8 mouse cellular contexts compared by ENCODE assay signal in the genomic region with DNA sequence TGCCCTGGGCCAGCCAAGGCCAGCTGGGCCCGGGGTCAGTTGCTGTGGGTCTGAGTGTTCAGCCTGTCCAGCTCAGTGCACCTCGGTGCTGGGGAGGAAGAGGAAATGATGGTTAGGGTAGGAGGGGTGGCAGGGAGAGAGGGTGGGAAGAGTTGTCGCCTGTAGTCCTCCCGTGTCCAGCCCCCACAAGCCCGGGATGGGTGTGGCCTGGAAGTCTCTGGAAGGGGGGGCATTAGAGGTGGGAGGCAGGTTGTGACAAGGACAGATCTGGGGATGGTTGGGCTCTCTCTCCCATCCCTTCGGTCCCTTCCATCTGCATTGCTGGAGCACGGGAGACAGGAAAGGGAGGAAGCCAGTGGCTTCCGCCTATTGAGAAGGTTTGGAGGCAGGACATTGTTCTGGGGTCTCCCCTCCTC. TPM values are rescaled to one million over a fixed set of nuclear protein-coding genes. Genes with fewer than 3 reads are reported as not detected.
DNase-seq lines count a peak whose midpoint lies in the region; ATAC-seq lines count a peak whose summit lies in the region.

Gene Tie1 (minus strand): TSS at position 345 of the 416 bp plus-strand sequence.

- H3K27me3 ChIP-seq in heart, embryonic 10.5 days (ENCODE audit: insufficient read depth, poor library complexity, severe bottlenecking) = 0 out of 2 replicates have a peak, but pooled peaks cover 9% of the 10 kb centered on the region
- no peaks in the 10 kb centered on the region for H3K27me3 ChIP-seq in lung, embryonic 15.5 days

- WGBS in heart, embryonic 10.5 days = 52% methylated on average over 8 of the region's 8 CpGs
- WGBS in lung, embryonic 15.5 days = 58% methylated on average over 8 of the region's 8 CpGs

- peak within 1 kb of the TSS; percentile 44 for H3K4me2 ChIP-seq in lung, embryonic 15.5 days

- DNase-seq in adrenal gland, adult (ENCODE audit: inconsistent age in 2 of 2, low spot score in 1 of 2) = peak; percentile 75 to 77
- no peak for DNase-seq in heart, embryonic 10.5 days (ENCODE audit: low spot score)
- DNase-seq in kidney, adult 8-10 months = peak; percentile 64 to 85
- DNase-seq in right cerebral cortex, postnatal 10 days (ENCODE audit: low spot score in 2 of 2) = no peak
- no peak for DNase-seq in cerebellum, adult 18-20 months
- no peak for DNase-seq in urinary bladder, postnatal 25 days (ENCODE audit: low spot score)

- H3K36me3 ChIP-seq in heart, embryonic 10.5 days = no peaks in the 10 kb centered on the region
- no peaks in the 10 kb centered on the region for H3K36me3 ChIP-seq in lung, embryonic 15.5 days

- peak within 1 kb of the TSS; percentile 75 for H3K4me3 ChIP-seq in brown adipose tissue, adult 24 weeks (ENCODE audit: insufficient read depth, low read depth, low read length)
- peak within 1 kb of the TSS; percentile 45 for H3K4me3 ChIP-seq in heart, embryonic 10.5 days
- peak within 1 kb of the TSS; percentile 28 for H3K4me3 ChIP-seq in lung, embryonic 15.5 days

- H3K27ac ChIP-seq in brown adipose tissue, adult 24 weeks (replicated peaks; ENCODE audit: low read depth, low read length) = peak within 1 kb of the TSS; percentile 98
- peak within 1 kb of the TSS; percentile 77; the same call in 1 of the 2 replicates for H3K27ac ChIP-seq in heart, embryonic 10.5 days
- H3K27ac ChIP-seq in lung, embryonic 15.5 days = peak within 1 kb of the TSS; percentile 53; the same call in 1 of the 2 replicates

- 0 out of 2 replicates have a peak within 1 kb of the TSS, but pooled peaks have one; percentile 10 for H3K9ac ChIP-seq in lung, embryonic 15.5 days

- H3K9me3 ChIP-seq in heart, embryonic 10.5 days = no peaks in the 10 kb centered on the region
- no peaks in the 10 kb centered on the region for H3K9me3 ChIP-seq in lung, embryonic 15.5 days

- peak; percentile 94 for ATAC-seq in lung, embryonic 15.5 days (ENCODE audit: borderline replicate concordance, extremely low read depth, low FRiP score, low TSS enrichment)

- H3K4me1 ChIP-seq in brown adipose tissue, adult 24 weeks (ENCODE audit: control insufficient read depth, insufficient read depth, insufficient read length, low read length) = no peaks in the 10 kb centered on the region; the same call in 1 of the 2 replicates
- H3K4me1 ChIP-seq in heart, embryonic 10.5 days = peaks cover 21% of the 10 kb centered on the region; the same call in 1 of the 2 replicates
- H3K4me1 ChIP-seq in lung, embryonic 15.5 days = no peaks in the 10 kb centered on the region

RNA-seq across cellular contexts. Expression of gene Tie1, which starts in this region (rescaled TPM):
- 8.1 and 18.8 TPM in 2 replicates for polyA plus RNA-seq in brown adipose tissue, adult 24 weeks (2012; ENCODE audit: insufficient read depth, insufficient read length, missing spikeins)
- 36.5 and 54.4 TPM in 2 replicates for polyA plus RNA-seq in heart, embryonic 10.5 days (2016; fragmentation: Nextera tagmentation; extraction: Ambion mirVana)
- 85.6 and 86.1 TPM in 2 replicates for polyA plus RNA-seq in lung, embryonic 15.5 days (2015; fragmentation: Nextera tagmentation; extraction: Ambion mirVana)

Comparison
In these comparisons a context has a peak if more than half of its experiments do, and no peak if none do; other contexts are left out.
1. DNase-seq: peak in adrenal gland, adult (2 of 2) and kidney, adult 8-10 months (2 of 2); none in heart, embryonic 10.5 days (single experiment), right cerebral cortex, postnatal 10 days (0 of 2), cerebellum, adult 18-20 months (0 of 2) and urinary bladder, postnatal 25 days (single experiment).
2. Peak in every context shown above with its lines, with median percentiles within 50 percentile points of each other: H3K27ac ChIP-seq and H3K4me3 ChIP-seq.